Mouse (Mus musculus) stomach, embryonic 14.5 days (tissue): Measurements from ENCODE around the gene Bcl2l1. TPM values are rescaled to one million over a fixed set of nuclear protein-coding genes. Genes with fewer than 3 reads are reported as not detected.

Source experiments
- ATAC-seq: fragments of 200-750 bp; cut with Nextera tagmentation; 2 replicates; pipeline ENCODE4 v1.8.0; 2017; ENCODE audit warnings: low read depth, moderate TSS enrichment; ENCODE audit not compliant: insufficient number of reproducible peaks, insufficient read depth, low FRiP score
- H3K27ac ChIP-seq: fragments of 300-500 bp; sonication (generic); 2 replicates; pipeline ENCODE4 v1.5.1; 2014; ENCODE audit warnings: mild to moderate bottlenecking, low read length, moderate library complexity, mixed read lengths
- H3K27me3 ChIP-seq: fragments of 300-500 bp; sonication (generic); 2 replicates; pipeline ENCODE4 v1.6.1; 2014; ENCODE audit warnings: low read length, control low read depth, mixed read lengths; ENCODE audit not compliant: control insufficient read depth, insufficient read depth
- H3K36me3 ChIP-seq: fragments of 300-500 bp; sonication (generic); 2 replicates; pipeline ENCODE4 v1.6.1; 2014; ENCODE audit warnings: mild to moderate bottlenecking, control low read depth, low read length, moderate library complexity, mixed read lengths; ENCODE audit not compliant: control insufficient read depth, insufficient read depth
- H3K4me1 ChIP-seq: fragments of 300-500 bp; sonication (generic); 2 replicates; pipeline ENCODE4 v1.6.1; 2014; ENCODE audit warnings: low read length, control low read depth, mixed read lengths; ENCODE audit not compliant: control insufficient read depth, insufficient read depth
- H3K4me2 ChIP-seq: fragments of 300-500 bp; sonication (generic); replicated peaks from 2 replicates; pipeline ENCODE4 v1.6.1; 2014; ENCODE audit warnings: low read depth, low read length, control low read depth
- H3K4me3 ChIP-seq: fragments of 300-500 bp; sonication (generic); 2 replicates; pipeline ENCODE4 v1.5.1; 2014; ENCODE audit warnings: low read depth, low read length, control low read depth
- H3K9ac ChIP-seq: fragments of 300-500 bp; sonication (generic); replicated peaks from 2 replicates; pipeline ENCODE4 v1.6.1; 2014; ENCODE audit warnings: low read depth, mild to moderate bottlenecking, control low read depth, low read length, moderate library complexity, mixed read lengths
- H3K9me3 ChIP-seq: fragments of 300-500 bp; sonication (generic); 2 replicates; pipeline ENCODE4 v1.6.1; 2016; ENCODE audit warnings: low read depth, low read length, control low read depth; ENCODE audit not compliant: control insufficient read depth
- WGBS: fragments of 180-500 bp; shearing (Covaris S2); extraction: QIAGEN DNeasy Blood & Tissue Kit; methylation state at CpG from one replicate; pipeline ENCODE4 v1.1.7; 2014; 5-methylcytosine and 5-hydroxymethylcytosine counted together
- polyA plus RNA-seq: library from polyadenylated mRNA; unstranded; fragments of >200 nt; fragmentation: Nextera tagmentation; extraction: Ambion mirVana; gene quantifications from 2 replicates; pipeline ENCODE4 v1.2.1, GENCODE M21; 2014

Gene Bcl2l1
- polyA plus RNA-seq, 1 experiment from 2014 or later = 79.4 TPM

- H3K9me3 ChIP-seq = no peaks in the 10 kb centered on the region
- H3K27me3 ChIP-seq = no peaks in the 10 kb centered on the region
- H3K27ac ChIP-seq = no peak overlapping the region
- no peak overlapping the region for H3K4me2 ChIP-seq
- H3K36me3 ChIP-seq = peaks cover 13% of the 10 kb centered on the region
- ATAC-seq = no peak
- no peak overlapping the region for H3K9ac ChIP-seq
- H3K4me3 ChIP-seq = no peak overlapping the region
- whole genome bisulfite sequencing = 82% methylated on average over 5 of the region's 5 CpGs
- H3K4me1 ChIP-seq = peaks cover 12% of the 10 kb centered on the region; the same call in 1 of the 2 replicates
These were observed 48.9 kb downstream of the Bcl2l1 start for GRCm38 (mm10) chr2:152782656-152783055.

GRCm38 (mm10) chr2:152781031-152781711 is 50.4 kb downstream of the Bcl2l1 start:
- Histone ChIP-seq H3K27me3 (no peaks in the 10 kb centered on the region), H3K9me3 (no peaks in the 10 kb centered on the region), H3K27ac (no peak overlapping the region), H3K4me1 (peaks cover 11% of the 10 kb centered on the region; the same call in 1 of the 2 replicates), H3K4me2 (no peak overlapping the region), H3K36me3 (peaks cover 13% of the 10 kb centered on the region), H3K9ac (no peak overlapping the region), H3K4me3 (no peak overlapping the region)
- WGBS = 83% methylated on average over 3 of the region's 3 CpGs
- no peak for ATAC-seq

GRCm38 (mm10) chr2:152780466-152780865 is 51.1 kb downstream of the Bcl2l1 start:
- H3K27me3 ChIP-seq = no peaks in the 10 kb centered on the region
- no peak overlapping the region for H3K4me3 ChIP-seq
- peaks cover 4% of the 10 kb centered on the region; the same call in 1 of the 2 replicates for H3K4me1 ChIP-seq
- no peaks in the 10 kb centered on the region for H3K9me3 ChIP-seq
- no peak for ATAC-seq
- no peak overlapping the region for H3K27ac ChIP-seq
- H3K4me2 ChIP-seq = no peak overlapping the region
- no peak overlapping the region for H3K9ac ChIP-seq
- peaks cover 13% of the 10 kb centered on the region for H3K36me3 ChIP-seq
- WGBS = 90% methylated on average over 2 of the region's 2 CpGs

- H3K9me3 ChIP-seq = no peaks in the 10 kb centered on the region
- 89% methylated on average over 3 of the region's 3 CpGs for WGBS
- no peak for ATAC-seq
These were observed 54.4 kb downstream of the Bcl2l1 start for GRCm38 (mm10) chr2:152777081-152777480.

GRCm38 (mm10) chr2:152776435-152776834 is 55.1 kb downstream of the Bcl2l1 start:
- ATAC-seq = no peak
- H3K4me3 ChIP-seq = no peak overlapping the region
- H3K4me1 ChIP-seq = no peaks in the 10 kb centered on the region
- 81% methylated on average over 2 of the region's 2 CpGs for WGBS
- H3K9ac ChIP-seq = no peak overlapping the region
- H3K27me3 ChIP-seq = no peaks in the 10 kb centered on the region
- H3K27ac ChIP-seq = no peak overlapping the region
- H3K4me2 ChIP-seq = no peak overlapping the region
- peaks cover 10% of the 10 kb centered on the region for H3K36me3 ChIP-seq
- H3K9me3 ChIP-seq = no peaks in the 10 kb centered on the region

More at GRCm38 (mm10) chr2:152777081-152777480, 54.4 kb downstream of the Bcl2l1 start:
- Histone ChIP-seq H3K27me3 (no peaks in the 10 kb centered on the region), H3K4me2 (no peak overlapping the region), H3K9ac (no peak overlapping the region), H3K27ac (no peak overlapping the region), H3K36me3 (peaks cover 13% of the 10 kb centered on the region), H3K4me1 (no peaks in the 10 kb centered on the region), H3K4me3 (no peak overlapping the region)

GRCm38 (mm10) chr2:152776019-152776418 is 55.5 kb downstream of the Bcl2l1 start:
- H3K9me3 ChIP-seq = no peaks in the 10 kb centered on the region
- no peak overlapping the region for H3K4me2 ChIP-seq
- no peak overlapping the region for H3K9ac ChIP-seq
- WGBS = 84% methylated on average over 3 of the region's 3 CpGs
- no peak overlapping the region for H3K4me3 ChIP-seq
- no peak overlapping the region for H3K27ac ChIP-seq
- H3K36me3 ChIP-seq = peaks cover 6% of the 10 kb centered on the region
- no peak for ATAC-seq
- H3K27me3 ChIP-seq = no peaks in the 10 kb centered on the region
- H3K4me1 ChIP-seq = no peaks in the 10 kb centered on the region

- no peak for ATAC-seq
- no peaks in the 10 kb centered on the region for H3K9me3 ChIP-seq
- H3K9ac ChIP-seq = no peak overlapping the region
- H3K27ac ChIP-seq = no peak overlapping the region
- H3K4me2 ChIP-seq = no peak overlapping the region
- no peaks in the 10 kb centered on the region for H3K4me1 ChIP-seq
- 79% methylated on average over 4 of the region's 4 CpGs for WGBS
- H3K27me3 ChIP-seq = no peaks in the 10 kb centered on the region
- no peak overlapping the region for H3K4me3 ChIP-seq
- no peaks in the 10 kb centered on the region for H3K36me3 ChIP-seq
These were observed 56.2 kb downstream of the Bcl2l1 start for GRCm38 (mm10) chr2:152775357-152775756.

- Histone ChIP-seq H3K4me2 (no peak overlapping the region), H3K27ac (no peak overlapping the region), H3K27me3 (no peaks in the 10 kb centered on the region), H3K4me1 (no peaks in the 10 kb centered on the region), H3K36me3 (no peaks in the 10 kb centered on the region), H3K9me3 (no peaks in the 10 kb centered on the region), H3K4me3 (no peak overlapping the region), H3K9ac (no peak overlapping the region)
- ATAC-seq = no peak
- 25% methylated on average over 1 of the region's 1 CpGs for WGBS
These were observed 59.3 kb downstream of the Bcl2l1 start for GRCm38 (mm10) chr2:152772231-152772630.

GRCm38 (mm10) chr2:152771571-152771970 is 60.0 kb downstream of the Bcl2l1 start:
- Histone ChIP-seq H3K4me3 (no peak overlapping the region), H3K9ac (no peak overlapping the region), H3K36me3 (no peaks in the 10 kb centered on the region), H3K9me3 (no peaks in the 10 kb centered on the region), H3K4me1 (0 out of 2 replicates have a peak, but pooled peaks cover 6% of the 10 kb centered on the region), H3K4me2 (no peak overlapping the region), H3K27me3 (no peaks in the 10 kb centered on the region), H3K27ac (no peak overlapping the region)
- 89% methylated on average over 9 of the region's 9 CpGs for WGBS
- ATAC-seq = no peak
